Mouse (Mus musculus) brain, embryonic 14.5 days (tissue): ENCODE results near the gene S1pr4.

Experiments
- CTCF ChIP-seq: fragments of 200-500 bp; IDR thresholded peaks from 2 replicates; pipeline ENCODE4 v1.5.1; 2012; ENCODE audit warnings: inconsistent platforms, mild to moderate bottlenecking, moderate library complexity, borderline replicate concordance; ENCODE audit not compliant: insufficient read depth, insufficient read length; ENCODE audit errors: extremely low read depth
- POLR2A ChIP-seq: fragments of 200-500 bp; IDR thresholded peaks from 2 replicates; pipeline ENCODE4 v1.6.1; 2012; ENCODE audit warnings: mild to moderate bottlenecking, inconsistent platforms, borderline replicate concordance; ENCODE audit not compliant: poor library complexity, insufficient read depth, insufficient read length, severe bottlenecking; ENCODE audit errors: extremely low read depth

DNA sequence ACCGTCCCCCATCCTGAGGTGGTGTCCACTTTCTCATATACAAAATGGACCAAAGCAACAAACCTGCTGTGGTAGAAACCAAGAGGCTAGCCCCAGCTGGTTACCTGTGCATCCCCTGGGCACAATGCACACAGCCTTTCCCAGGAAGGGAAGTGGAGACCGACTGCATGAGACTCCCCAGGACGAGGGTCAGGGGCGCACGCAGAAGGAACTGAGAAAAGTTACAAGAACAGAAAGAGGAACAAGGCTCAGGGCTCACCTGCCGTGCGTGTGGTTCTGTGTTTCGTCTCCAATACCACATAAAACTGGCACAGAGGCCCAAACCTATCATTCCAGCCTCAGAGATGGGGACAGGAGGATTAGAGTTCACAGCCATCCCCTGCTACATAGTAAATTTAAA, 17.3 kb upstream of the S1pr4 start:
- TF ChIP-seq CTCF (no peak), POLR2A (no peak)
